Mouse (Mus musculus) central nervous system, embryonic 11.5 days (tissue): Measurements from ENCODE around the gene Kif1b. TPM values are rescaled to one million over a fixed set of nuclear protein-coding genes. Genes with fewer than 3 reads are reported as not detected.

Experiments
- polyA plus RNA-seq: library from polyadenylated mRNA; depleted of rRNA; stranded (reverse); fragments of >200 nt; gene quantifications from 2 replicates; pipeline ENCODE4 v1.2.3, GENCODE M21; 2012; rRNA removed

The Kif1b gene
- polyA plus RNA-seq: 84.2 and 87.8 TPM in 2 replicates

GRCm38 (mm10) chr4:149307596-149308490, at the start of gene Kif1b:
Gene Kif1b, minus strand, starts transcription at chr4:149307693.

GRCm38 (mm10) chr4:149166215-149166946, 141.1 kb downstream of the Kif1b start, which contains the start of gene Pgd:
Gene Pgd, minus strand, starts transcription at chr4:149166771.

GRCm38 (mm10) chr4:149136982-149137770, 170.3 kb downstream of the Kif1b start, which contains the start of gene Cenps:
Gene Cenps, minus strand, starts transcription at chr4:149137629.

GRCm38 (mm10) chr4:149126663-149127062, 180.8 kb downstream of the Kif1b start, which contains the start of gene Cort:
Gene Cort, minus strand, starts transcription at chr4:149126763.

Other genes with a start within 250 kb of the Kif1b start
- gene Pex14, start 207.8 kb downstream of the Kif1b start, polyA plus RNA-seq: 32.4 and 41.9 TPM in 2 replicates
- 19.8 and 28.2 TPM in 2 replicates for gene Dffa, start 203.5 kb downstream of the Kif1b start, polyA plus RNA-seq
- gene Cort, start 180.9 kb downstream of the Kif1b start, polyA plus RNA-seq: 0.37 and 0.47 TPM in 2 replicates
- gene Cenps, start 170.1 kb downstream of the Kif1b start, polyA plus RNA-seq: 32.7 and 44.2 TPM in 2 replicates
- 115 and 125 TPM in 2 replicates for gene Pgd, start 140.9 kb downstream of the Kif1b start, polyA plus RNA-seq
- 91.4 and 116 TPM in 2 replicates for gene Ube4b, start 119.1 kb upstream of the Kif1b start, polyA plus RNA-seq
- 0.24 TPM in 1 of 2 replicates, not detected in the other for gene Rbp7, start 147.3 kb upstream of the Kif1b start, polyA plus RNA-seq
- not detected in 2 replicates for gene Tmem274, start 169.7 kb upstream of the Kif1b start, polyA plus RNA-seq
- gene Nmnat1, start 177.5 kb upstream of the Kif1b start, polyA plus RNA-seq: 10.7 and 13.0 TPM in 2 replicates
- gene Lzic, start 177.5 kb upstream of the Kif1b start, polyA plus RNA-seq: 38.8 and 38.9 TPM in 2 replicates
- gene Ctnnbip1, start 210.5 kb upstream of the Kif1b start, polyA plus RNA-seq: 35.4 and 40.5 TPM in 2 replicates